ENCODE assay signal across 8 mouse cellular contexts in genomic region chr5:65435806-65436561, GRCm38 (mm10). TPM values are rescaled to one million over a fixed set of nuclear protein-coding genes. Genes with fewer than 3 reads are reported as not detected.
DNase-seq lines count a peak whose midpoint lies in the region; ATAC-seq lines count a peak whose summit lies in the region.

Gene Ugdh, minus strand, starts transcription at chr5:65435949.

- peak within 1 kb of the TSS; percentile 65 for H3K4me3 ChIP-seq in hindbrain, embryonic 13.5 days

- ATAC-seq in hindbrain, embryonic 13.5 days (ENCODE audit: low FRiP score), result peak; percentile 98

- H3K27ac ChIP-seq in hindbrain, embryonic 13.5 days, result peak within 1 kb of the TSS; percentile 87

- peak within 1 kb of the TSS; percentile 85 for H3K9ac ChIP-seq in hindbrain, embryonic 13.5 days

- H3K27me3 ChIP-seq in hindbrain, embryonic 13.5 days, result no peaks in the 10 kb centered on the region

- H3K36me3 ChIP-seq in hindbrain, embryonic 13.5 days, result no peaks in the 10 kb centered on the region

- peak within 1 kb of the TSS; percentile 85 for H3K4me2 ChIP-seq in hindbrain, embryonic 13.5 days

- peaks cover 36% of the 10 kb centered on the region for H3K4me1 ChIP-seq in hindbrain, embryonic 13.5 days (replicated peaks)

- no peaks in the 10 kb centered on the region for H3K9me3 ChIP-seq in hindbrain, embryonic 13.5 days

- under 1% methylated on average over 50 of the region's 51 CpGs for WGBS in hindbrain, embryonic 13.5 days

- peak; percentile 99 for DNase-seq in NIH3T3 (ENCODE audit: low read depth)
- peak; percentile 97 to 98 for DNase-seq in cerebellum, postnatal 10 days
- DNase-seq in frontal cortex, postnatal 14 days (ENCODE audit: low spot score in 2 of 2), result peak; percentile 93 to 96
- peak; percentile 80 to 89 for DNase-seq in layer of hippocampus, postnatal 25 days (ENCODE audit: extremely low spot score in 1 of 2, low spot score in 1 of 2)
- DNase-seq in lung, postnatal 25 days (ENCODE audit: low spot score), result peak; percentile 98
- DNase-seq in retina, embryonic 14.5 days (ENCODE audit: low spot score), result peak; percentile 99
- DNase-seq in thymus, postnatal 4 days, result peak; percentile 96

RNA-seq across cellular contexts. Expression of gene Ugdh, which starts in this region (rescaled TPM):
- 48.3 and 51.1 TPM in 2 replicates for polyA plus RNA-seq in hindbrain, embryonic 13.5 days (2015; fragmentation: Nextera tagmentation; extraction: Ambion mirVana)
- total RNA-seq in layer of hippocampus, postnatal 25 days (2021), result 10 to 100 TPM; 27.8 to 29.1 TPM

Comparison
In these comparisons a context has a peak if more than half of its experiments do, and no peak if none do; other contexts are left out.
1. Peak in every context shown above with its lines: DNase-seq, ATAC-seq, H3K4me3 ChIP-seq and H3K27ac ChIP-seq.